In genomic region chr17:61862437-61862836, GRCm38 (mm10) we compare ENCODE assay signal across 23 mouse cellular contexts.
"Had no signal": no experiment of that assay in that cellular context is flagged by ENCODE, and none has a peak within 500 bp of the region (broad histone marks: within the 10 kb centered on the region; RNA-seq: fewer than 3 reads in every experiment).

No protein-coding gene starts in this region.

- H3K4me2 ChIP-seq: liver, embryonic 15.5 days; lung, embryonic 15.5 days; midbrain, embryonic 11.5 days; midbrain, embryonic 13.5 days; neural tube, embryonic 13.5 days; neural tube, embryonic 15.5 days had no signal

- H3K9ac ChIP-seq: liver, embryonic 15.5 days; liver, postnatal 0 days; lung, embryonic 15.5 days; midbrain, embryonic 13.5 days; neural tube, embryonic 13.5 days; neural tube, embryonic 15.5 days had no signal

- ATAC-seq: liver, postnatal 0 days; lung, postnatal 0 days; midbrain, embryonic 13.5 days; midbrain, embryonic 16.5 days had no signal

- DNase-seq: liver, postnatal 0 days; lung, adult 2 months; lung, postnatal 14 days; lung, postnatal 36 days; retina, postnatal 1 day; right cerebral cortex, adult 18-20 months; right cerebral cortex, postnatal 25 days; right cerebral cortex, postnatal 4 days; spleen, adult 18-20 months; thymus, adult 2 months; thymus, postnatal 25 days; thymus, postnatal 4 days had no signal

- H3K36me3 ChIP-seq: liver, embryonic 15.5 days; lung, embryonic 15.5 days; midbrain, embryonic 13.5 days; neural tube, embryonic 13.5 days; neural tube, embryonic 15.5 days had no signal

- H3K9me3 ChIP-seq: liver, embryonic 15.5 days; lung, embryonic 15.5 days; megakaryocyte, embryonic 14.5 days; midbrain, embryonic 13.5 days; neural tube, embryonic 13.5 days; neural tube, embryonic 15.5 days had no signal

- H3K27me3 ChIP-seq: liver, embryonic 15.5 days; lung, embryonic 15.5 days; megakaryocyte, embryonic 14.5 days; midbrain, embryonic 13.5 days; neural tube, embryonic 13.5 days; neural tube, embryonic 15.5 days had no signal

- H3K4me1 ChIP-seq: liver, embryonic 15.5 days; lung, embryonic 15.5 days; megakaryocyte, embryonic 14.5 days; midbrain, embryonic 13.5 days; neural tube, embryonic 13.5 days; neural tube, embryonic 15.5 days had no signal

- H3K27ac ChIP-seq: liver, embryonic 15.5 days; lung, embryonic 15.5 days; macrophage; midbrain, embryonic 13.5 days; neural tube, embryonic 13.5 days; neural tube, embryonic 15.5 days had no signal

- H3K4me3 ChIP-seq: liver, embryonic 15.5 days; lung, embryonic 15.5 days; megakaryocyte, embryonic 14.5 days; midbrain, embryonic 13.5 days; myocyte; neural tube, embryonic 13.5 days; neural tube, embryonic 15.5 days had no signal
